Mouse (Mus musculus) left cerebral cortex, adult 11 months (tissue): Measurements from ENCODE around the gene Ehbp1.

Experiments used
- DNase-seq: peaks from one replicate; pipeline ENCODE4 v3.0.0; 2022; ENCODE audit warnings: low spot score

Gene Ehbp1

DNA sequence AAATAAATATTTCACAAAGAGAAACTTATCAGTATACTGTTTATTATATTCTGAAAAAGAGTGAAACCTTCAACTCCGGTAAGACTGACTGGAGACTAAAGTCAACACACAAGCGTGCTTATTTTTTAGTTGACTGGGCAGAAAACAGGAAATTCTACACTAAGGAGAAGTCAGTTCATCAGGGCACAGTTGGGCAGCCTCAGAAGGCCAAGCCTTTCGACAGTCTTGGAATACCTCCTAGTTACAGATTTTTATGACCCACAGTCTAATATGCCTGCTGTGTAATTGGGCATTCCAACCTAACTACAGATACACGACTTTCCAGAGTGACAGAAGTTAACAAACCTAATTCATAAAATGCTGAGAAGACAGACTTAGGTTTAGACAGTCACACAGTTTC, 145.3 kb downstream of the Ehbp1 start:
- no peak for DNase-seq

- DNase-seq, result no peak
Measured at GRCm38 (mm10) chr11:22194607-22195006, 147.5 kb downstream of the Ehbp1 start.

DNA sequence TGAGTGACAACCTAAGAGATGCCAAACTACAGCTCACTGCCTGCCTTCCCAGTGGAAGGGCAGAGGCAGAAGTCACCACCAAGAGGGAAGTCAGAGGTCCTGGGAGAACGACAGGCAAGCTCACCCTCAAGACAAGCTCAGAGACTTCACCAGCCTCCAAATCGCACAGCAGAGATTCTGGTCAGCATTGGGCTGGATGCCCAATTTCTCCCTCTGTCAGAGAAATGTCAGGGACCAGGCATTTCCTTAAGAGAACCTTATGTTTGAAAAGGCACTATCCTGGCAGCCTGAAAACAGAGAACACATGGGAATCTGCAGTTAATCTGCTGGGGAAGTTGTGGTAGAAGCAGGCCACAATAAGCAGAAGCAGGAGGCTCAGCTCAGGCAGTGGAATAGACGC, 151.5 kb downstream of the Ehbp1 start:
- no peak for DNase-seq

GRCm38 (mm10) chr11:22189970-22190369, 152.1 kb downstream of the Ehbp1 start:
- DNase-seq, result no peak

DNA sequence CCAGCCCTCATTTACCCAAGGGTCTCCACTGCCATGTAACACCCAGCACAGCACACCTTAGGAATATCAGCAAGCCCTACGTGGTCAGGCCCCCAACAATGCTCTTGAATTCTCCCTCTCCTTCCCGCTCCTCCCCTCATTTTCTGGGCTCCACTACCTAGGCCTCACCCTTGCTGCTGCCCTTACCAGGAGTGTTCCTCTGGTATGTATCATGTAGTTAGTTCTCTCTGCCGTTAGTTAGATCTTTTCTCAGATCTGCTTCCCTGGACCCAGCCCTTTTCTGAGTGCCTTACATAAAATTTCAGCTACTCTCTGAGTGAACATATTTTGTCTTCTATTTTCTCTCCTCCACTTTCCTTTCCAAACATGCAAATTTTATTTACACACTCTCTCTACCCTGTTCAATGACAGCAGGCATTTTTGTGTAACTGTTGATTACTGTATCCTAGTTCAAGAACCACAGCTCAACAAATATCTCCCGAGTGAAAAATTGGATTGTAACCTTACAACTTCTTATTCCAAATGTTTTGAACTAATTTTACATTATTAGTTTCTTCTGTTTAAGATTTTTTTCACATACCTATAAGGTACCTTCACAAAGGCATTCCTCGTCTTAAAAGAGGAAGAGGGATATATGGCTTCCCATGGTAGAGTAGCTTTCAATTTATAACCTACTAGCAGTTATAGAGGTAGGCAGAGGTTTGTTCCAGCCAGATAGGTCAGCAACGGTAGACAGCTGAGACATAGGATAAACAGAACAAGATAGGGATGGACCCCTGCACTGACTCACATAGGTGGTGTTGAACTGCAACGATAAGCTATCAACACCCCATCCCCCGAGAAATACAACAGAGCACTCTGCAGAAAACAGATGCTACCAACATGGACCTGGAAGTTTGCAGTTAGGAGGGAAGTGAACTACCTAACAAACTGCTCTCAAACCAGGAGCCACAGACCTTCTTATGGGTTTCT, 160.3 kb downstream of the Ehbp1 start:
- DNase-seq, result no peak

- DNase-seq, result no peak
Measured at GRCm38 (mm10) chr11:22180146-22180545, 161.9 kb downstream of the Ehbp1 start.

DNA sequence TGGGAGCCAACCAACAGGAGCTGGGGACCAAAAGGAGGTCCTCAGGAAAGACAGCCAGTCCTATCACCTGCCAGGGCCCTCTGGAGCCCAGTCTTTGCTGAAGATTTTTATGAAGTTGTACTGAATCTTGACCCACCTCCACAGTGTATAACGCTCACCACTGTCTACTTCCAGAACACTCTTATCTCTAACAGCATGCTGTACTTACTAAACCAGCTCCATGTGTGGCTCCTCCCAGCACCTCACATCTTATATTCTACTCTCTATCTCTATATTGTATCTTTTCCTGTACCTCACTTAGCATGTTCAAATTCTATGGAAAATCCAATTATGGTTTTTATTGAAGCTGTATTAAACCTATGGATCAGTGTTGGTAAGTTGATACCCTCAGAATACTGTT, 163.5 kb downstream of the Ehbp1 start:
- no peak for DNase-seq

GRCm38 (mm10) chr11:22174311-22174710, 167.8 kb downstream of the Ehbp1 start:
- DNase-seq, result no peak

GRCm38 (mm10) chr11:22170962-22171638, 171.0 kb downstream of the Ehbp1 start:
- DNase-seq, result no peak

GRCm38 (mm10) chr11:22157882-22158281, 184.2 kb downstream of the Ehbp1 start:
- DNase-seq, result no peak

- no peak for DNase-seq
Measured at GRCm38 (mm10) chr11:22156182-22156581, 185.9 kb downstream of the Ehbp1 start.

DNA sequence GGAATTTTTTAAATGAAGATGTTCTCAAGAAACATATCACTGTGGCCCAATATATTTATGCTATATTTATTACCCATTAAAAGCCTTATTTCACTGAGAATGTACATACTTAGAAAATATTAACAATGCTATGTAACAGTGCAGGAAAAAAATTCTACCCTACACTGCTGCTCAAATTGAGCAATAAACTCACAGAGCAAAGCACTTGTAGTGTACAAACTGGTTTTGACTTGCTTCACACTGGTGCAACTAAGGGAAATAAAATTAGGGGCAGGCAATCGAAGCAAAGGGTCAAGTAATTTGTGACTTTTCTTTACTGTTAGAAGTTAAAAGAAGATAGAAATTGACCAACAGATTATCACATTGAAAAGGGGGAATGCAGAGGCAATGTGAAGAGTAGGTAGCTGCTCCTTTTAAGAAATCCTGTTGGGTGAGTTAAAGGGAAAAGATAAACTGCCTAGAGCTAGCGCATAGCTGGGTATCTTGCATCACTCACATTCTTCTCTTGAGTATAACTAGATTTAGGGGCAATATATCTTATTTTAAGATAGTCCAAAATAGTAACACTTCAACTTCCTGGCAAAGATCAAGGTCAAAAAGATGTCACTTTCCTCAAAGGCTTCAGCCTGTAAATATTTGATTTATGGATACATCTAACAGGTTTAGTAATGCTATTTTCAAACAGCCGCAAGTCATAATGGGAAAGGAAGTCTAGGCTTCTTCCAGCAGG, 186.6 kb downstream of the Ehbp1 start:
- no peak for DNase-seq

GRCm38 (mm10) chr11:22154501-22155294, 187.4 kb downstream of the Ehbp1 start:
- no peak for DNase-seq

- no peak for DNase-seq
Measured at GRCm38 (mm10) chr11:22140737-22141136, 201.4 kb downstream of the Ehbp1 start.

DNA sequence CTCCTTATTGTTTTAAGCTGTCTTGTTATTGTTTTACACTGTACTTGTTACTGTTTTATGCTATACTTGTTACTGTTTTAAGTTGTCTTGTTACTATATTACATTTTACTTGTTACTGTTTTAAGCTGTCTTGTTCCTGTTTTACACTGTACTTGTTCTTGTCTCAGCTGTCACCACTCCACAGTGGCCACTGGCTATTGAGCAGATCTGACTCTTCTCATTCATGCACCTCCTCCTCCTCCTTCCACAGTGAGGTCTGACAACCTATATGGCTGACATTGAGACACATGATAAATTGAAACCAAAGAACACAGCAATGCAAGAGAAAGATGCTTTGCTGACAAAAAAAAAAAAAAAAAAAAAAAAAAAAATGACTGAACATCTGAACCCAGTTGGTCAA, 203.6 kb downstream of the Ehbp1 start:
- no peak for DNase-seq

DNA sequence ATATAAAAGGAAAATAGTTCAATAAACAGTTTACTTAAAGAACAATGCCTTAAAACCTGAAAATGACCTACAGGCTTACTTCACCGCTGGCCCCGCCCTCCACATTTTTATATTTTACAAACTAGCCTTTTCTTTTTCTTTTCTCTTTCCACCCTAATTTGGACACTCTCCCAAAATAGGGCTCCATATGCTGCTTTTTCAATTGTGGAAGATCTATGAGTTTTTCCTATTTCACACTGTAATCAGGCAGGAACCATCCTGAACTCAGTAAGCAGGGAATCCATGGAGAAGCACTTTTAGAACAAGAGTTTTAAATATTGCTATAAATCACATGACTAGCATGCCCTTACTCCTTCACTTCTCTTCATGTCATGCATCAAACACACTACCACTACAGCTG, 216.9 kb downstream of the Ehbp1 start:
- no peak for DNase-seq

- DNase-seq, result no peak
Measured at GRCm38 (mm10) chr11:22118853-22119252, 223.2 kb downstream of the Ehbp1 start.

DNA sequence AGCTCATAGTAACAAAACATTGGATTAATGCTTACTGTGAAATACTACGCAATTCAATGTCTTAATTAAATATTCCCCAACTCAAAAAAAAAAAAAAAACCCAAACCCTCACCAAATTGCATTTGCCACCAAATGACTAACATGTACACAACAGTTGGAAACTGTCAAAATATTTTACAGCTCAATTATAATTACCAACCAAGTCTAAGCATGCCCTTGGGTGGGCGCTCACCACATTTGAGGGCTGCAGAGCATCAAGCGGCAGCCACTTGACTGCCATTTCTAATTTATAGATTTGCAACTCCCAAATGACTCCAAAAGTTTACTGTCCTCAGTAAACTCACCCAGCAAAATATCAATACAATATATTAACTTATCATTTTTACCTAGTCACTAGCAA, 229.9 kb downstream of the Ehbp1 start:
- no peak for DNase-seq

DNA sequence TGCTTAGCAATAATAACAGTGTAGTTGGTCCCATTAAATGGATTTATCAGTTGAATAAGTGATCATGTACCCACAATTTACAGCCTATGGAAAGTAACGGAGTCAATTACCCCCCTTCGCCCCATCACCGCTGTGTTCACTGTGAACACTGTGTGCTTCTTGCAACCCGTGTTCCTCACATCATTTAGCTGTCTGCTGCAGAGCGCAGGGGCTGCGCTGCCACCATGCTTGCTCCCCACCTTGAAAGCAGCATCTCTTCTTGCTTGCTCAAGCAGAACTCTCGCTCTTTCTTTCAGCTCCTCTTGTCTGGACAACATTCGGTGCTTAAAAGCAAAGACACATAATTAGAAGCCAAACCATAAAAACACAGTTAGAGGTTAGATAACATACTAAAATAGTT, 252.7 kb downstream of the Ehbp1 start:
- no peak for DNase-seq

DNA sequence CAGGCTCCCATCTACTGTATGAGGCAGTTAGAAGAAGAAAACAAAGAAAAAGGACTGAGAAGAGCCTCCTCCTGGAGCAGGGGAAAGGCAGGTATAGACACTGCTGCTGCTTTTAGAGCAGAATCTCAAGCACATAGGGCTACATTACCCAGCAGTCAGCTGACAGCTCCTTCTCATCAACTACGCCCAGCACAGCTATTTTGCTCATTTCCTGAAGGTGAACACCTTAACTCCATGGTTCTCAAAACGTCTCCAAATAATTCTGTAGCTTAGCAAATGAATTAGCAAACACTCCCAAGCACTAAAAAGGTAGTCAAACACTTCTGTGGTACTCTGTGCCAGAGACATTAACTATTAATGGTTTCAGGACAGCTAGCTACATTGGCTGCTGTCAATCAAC, 278.7 kb downstream of the Ehbp1 start:
- DNase-seq, result no peak

DNA sequence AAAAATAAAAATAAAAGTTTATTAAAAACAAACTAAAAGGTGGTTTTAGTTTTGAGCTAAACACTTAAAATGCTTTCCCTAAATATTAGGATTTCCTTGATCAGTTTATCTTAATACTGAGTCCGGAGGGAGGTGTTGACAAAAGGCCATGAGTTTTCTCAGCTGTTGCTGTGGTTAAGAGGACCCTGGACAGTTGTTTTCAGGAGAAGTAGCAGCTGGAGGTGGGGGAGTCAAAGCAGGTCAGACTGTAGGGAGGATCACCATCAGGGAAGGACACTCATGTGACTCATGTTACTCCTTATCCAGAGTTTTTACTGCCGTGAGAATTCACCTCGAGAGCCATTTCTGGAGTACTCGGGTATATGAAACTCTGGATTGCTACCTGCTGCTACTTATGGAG, 280.4 kb downstream of the Ehbp1 start:
- no peak for DNase-seq

DNA sequence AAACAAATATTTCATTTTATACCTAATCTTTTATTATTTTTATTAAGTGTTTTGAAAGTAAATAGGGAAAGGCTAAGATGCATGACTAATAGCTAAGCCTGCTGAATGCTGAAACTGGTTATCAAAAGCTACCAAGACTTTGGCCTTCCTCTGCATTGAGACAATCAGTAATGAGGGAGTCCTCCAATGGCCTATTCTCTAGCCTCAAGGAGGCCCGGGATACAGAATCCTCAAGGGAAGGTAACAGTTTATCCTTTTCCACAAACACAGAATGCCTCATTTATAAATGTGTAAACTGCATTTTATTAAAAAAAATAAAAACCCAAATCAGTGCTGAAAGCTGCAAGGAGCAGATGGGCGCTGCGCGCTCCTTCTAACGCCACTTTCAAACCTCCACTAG, 284.6 kb downstream of the Ehbp1 start:
- DNase-seq, result no peak
